25 mouse cellular contexts compared by ENCODE assay signal in the genomic region with DNA sequence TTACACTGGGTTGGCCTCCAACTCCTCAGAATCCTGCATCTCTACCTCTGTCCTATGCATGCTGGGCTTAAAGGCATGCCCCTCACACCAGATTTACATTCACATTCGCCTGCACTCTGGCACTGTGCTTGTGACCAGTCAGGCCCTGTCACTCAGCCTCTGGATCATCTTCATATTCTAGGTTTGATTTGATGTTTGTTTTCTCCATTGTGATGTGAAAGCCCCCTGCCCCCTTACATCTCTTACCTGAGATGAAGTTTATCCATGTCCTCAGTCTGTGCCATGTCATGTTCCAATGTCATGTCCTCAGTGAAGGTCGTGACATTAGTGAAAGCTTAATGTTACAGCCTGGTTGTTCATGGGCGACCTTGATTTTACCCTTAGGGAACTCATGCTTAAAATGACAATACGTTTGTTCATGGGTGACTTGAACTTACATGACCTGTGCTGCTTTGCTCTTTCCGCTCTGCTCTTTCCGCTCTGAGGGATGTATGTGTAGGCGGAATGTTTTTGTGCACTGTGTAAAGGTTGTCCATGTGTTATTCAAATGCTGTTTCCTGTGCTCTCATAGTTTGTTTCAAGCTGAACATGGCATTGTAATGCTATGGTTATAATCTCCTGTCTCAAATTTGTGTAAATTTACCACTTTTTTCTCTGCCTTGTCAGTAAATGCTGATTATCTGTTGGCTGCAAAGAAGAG.
A peak's percentile ranks its signal among the peaks of the same experiment; 100 is the strongest.
DNase-seq lines count a peak whose midpoint lies in the region; ATAC-seq lines count a peak whose summit lies in the region.
"Had no signal": no experiment of that assay in that cellular context is flagged by ENCODE, and none has a peak within 500 bp of the region (broad histone marks: within the 10 kb centered on the region; RNA-seq: fewer than 3 reads in every experiment).

No protein-coding gene starts in this region.

- no peak overlapping the region for H3K4me3 ChIP-seq in kidney, embryonic 16.5 days (ENCODE audit: low read length)
- H3K4me3 ChIP-seq: forebrain, embryonic 13.5 days; heart, adult 2 months; heart, embryonic 15.5 days; hindbrain, embryonic 15.5 days; midbrain, embryonic 12.5 days; neural tube, embryonic 13.5 days had no signal

- peaks cover 15% of the 10 kb centered on the region for H3K4me1 ChIP-seq in kidney, embryonic 16.5 days (ENCODE audit: insufficient read depth, low read length)

- no peak overlapping the region for H3K9ac ChIP-seq in kidney, embryonic 16.5 days (replicated peaks; ENCODE audit: low read length)
- H3K9ac ChIP-seq: forebrain, embryonic 13.5 days; heart, embryonic 15.5 days; hindbrain, embryonic 15.5 days; midbrain, embryonic 12.5 days; neural tube, embryonic 13.5 days had no signal

- 32% methylated on average over 7 of the region's 7 CpGs for WGBS in kidney, embryonic 16.5 days

- no peak overlapping the region for H3K4me2 ChIP-seq in kidney, embryonic 16.5 days (replicated peaks; ENCODE audit: low read depth, low read length)
- H3K4me2 ChIP-seq: forebrain, embryonic 13.5 days; heart, embryonic 15.5 days; hindbrain, embryonic 15.5 days; liver, embryonic 11.5 days; midbrain, embryonic 12.5 days; neural tube, embryonic 13.5 days had no signal

- no peaks in the 10 kb centered on the region for H3K9me3 ChIP-seq in kidney, embryonic 16.5 days (ENCODE audit: low read length)
- H3K9me3 ChIP-seq: forebrain, embryonic 13.5 days; heart, embryonic 15.5 days; hindbrain, embryonic 15.5 days; midbrain, embryonic 12.5 days; neural tube, embryonic 13.5 days had no signal

- no peak for DNase-seq in kidney, postnatal 14 days
- peak; percentile 76 to 79 for DNase-seq in spleen, postnatal 36 days (ENCODE audit: low spot score in 2 of 2)
- DNase-seq in spleen, postnatal 14 days (ENCODE audit: low spot score in 2 of 2): no peak
- peak; percentile 66 for DNase-seq in T-cell, adult 2 months (ENCODE audit: low spot score)
- no peak for DNase-seq in MN1 (ENCODE audit: low spot score)
- DNase-seq: adrenal gland, postnatal 25 days; cerebellum, adult 11-12 months; cerebellum, postnatal 25 days; gastrocnemius, postnatal 10 days; heart, adult 2 months; heart, postnatal 4 days; lung, adult 18-20 months; right cerebral cortex, postnatal 4 days; thymus, adult 18-20 months; thymus, postnatal 4 days had no signal

- H3K36me3 ChIP-seq in kidney, embryonic 16.5 days (ENCODE audit: insufficient read depth, low read length): no peaks in the 10 kb centered on the region
- H3K36me3 ChIP-seq: heart, embryonic 15.5 days; hindbrain, embryonic 15.5 days; midbrain, embryonic 12.5 days; neural tube, embryonic 13.5 days had no signal

- no peaks in the 10 kb centered on the region for H3K27me3 ChIP-seq in kidney, embryonic 16.5 days (ENCODE audit: insufficient read depth, low read length)
- H3K27me3 ChIP-seq: forebrain, embryonic 13.5 days; heart, embryonic 15.5 days; hindbrain, embryonic 15.5 days had no signal

- H3K27ac ChIP-seq in kidney, embryonic 16.5 days (ENCODE audit: low read length): peak overlapping the region; percentile 11; the same call in 1 of the 2 replicates
- H3K27ac ChIP-seq: forebrain, embryonic 13.5 days; heart, adult 2 months; heart, embryonic 15.5 days; hindbrain, embryonic 15.5 days; macrophage; midbrain, embryonic 12.5 days; neural tube, embryonic 13.5 days had no signal

- ATAC-seq in kidney, embryonic 16.5 days (ENCODE audit: low FRiP score, low TSS enrichment): no peak
- ATAC-seq in monocyte, adult 5-6 weeks (replicated peaks; ENCODE audit: insufficient number of reproducible peaks, low FRiP score, low TSS enrichment, poor library complexity, severe bottlenecking): no peak
- ATAC-seq: forebrain, embryonic 13.5 days; intestine, postnatal 0 days had no signal

Comparison
In these comparisons a context has a peak if more than half of its experiments do, and no peak if none do; other contexts are left out.
1. DNase-seq: peak in spleen, postnatal 36 days (2 of 2) and T-cell, adult 2 months (single experiment); none in kidney, postnatal 14 days (single experiment), spleen, postnatal 14 days (0 of 2) and MN1 (single experiment).